Mouse (Mus musculus): ENCODE results near the gene Srgn. TPM values are rescaled to one million over a fixed set of nuclear protein-coding genes. Genes with fewer than 3 reads are reported as not detected.
A peak's percentile ranks its signal among the peaks of the same experiment; 100 is the strongest.

Gene Srgn
- polyA plus RNA-seq (2012; rRNA removed): 65.7 and 76.3 TPM in 2 replicates

DNA sequence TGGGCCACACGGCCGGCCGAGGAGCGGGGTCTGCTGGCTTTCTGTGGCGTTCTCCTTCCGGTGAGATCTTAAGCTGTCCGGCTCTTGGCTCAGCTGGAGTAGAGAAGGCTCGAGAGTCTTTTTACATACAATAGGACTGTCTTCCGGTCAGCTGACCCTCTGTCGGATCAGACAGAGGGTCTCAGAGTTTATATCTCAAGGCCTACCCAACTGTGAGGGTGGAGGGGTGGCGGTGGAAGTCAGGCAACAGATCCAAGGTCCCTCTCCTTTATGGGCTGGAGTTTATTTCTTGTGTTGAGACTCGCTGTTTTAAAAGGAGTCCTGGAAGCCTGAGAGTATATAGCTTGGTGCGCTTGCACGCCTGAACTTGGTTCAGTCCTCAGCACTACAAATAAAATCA, at the start of gene Srgn:
Srgn (minus strand) TSS at position 101 of the 400 bp plus-strand sequence.
- 93% methylated on average over 14 of the region's 14 CpGs for WGBS
- no peak within 1 kb of the TSS for H3K4me3 ChIP-seq (ENCODE audit: extremely low read depth, insufficient read depth, insufficient read length)
- no peak for DNase-seq (ENCODE audit: low read depth in 1 of 2, low spot score in 2 of 2)
- H3K27ac ChIP-seq (ENCODE audit: insufficient read depth, low read length): no peak within 1 kb of the TSS
- no peak for TF ChIP-seq POLR2A (IDR thresholded peaks at IDR 0.05; ENCODE audit: low read depth, low read length)
- TF ChIP-seq CTCF (IDR thresholded peaks at IDR 0.05; ENCODE audit: extremely low read depth, insufficient read depth, insufficient read length, insufficient replicate concordance): no peak
- no peaks in the 10 kb centered on the region for H3K27me3 ChIP-seq (ENCODE audit: control insufficient read depth, insufficient read depth, low read length)
- H3K4me1 ChIP-seq (ENCODE audit: control insufficient read depth, insufficient read depth, insufficient read length): no peaks in the 10 kb centered on the region
- H3K36me3 ChIP-seq (ENCODE audit: control insufficient read depth, insufficient read depth, low read length): no peaks in the 10 kb centered on the region

DNA sequence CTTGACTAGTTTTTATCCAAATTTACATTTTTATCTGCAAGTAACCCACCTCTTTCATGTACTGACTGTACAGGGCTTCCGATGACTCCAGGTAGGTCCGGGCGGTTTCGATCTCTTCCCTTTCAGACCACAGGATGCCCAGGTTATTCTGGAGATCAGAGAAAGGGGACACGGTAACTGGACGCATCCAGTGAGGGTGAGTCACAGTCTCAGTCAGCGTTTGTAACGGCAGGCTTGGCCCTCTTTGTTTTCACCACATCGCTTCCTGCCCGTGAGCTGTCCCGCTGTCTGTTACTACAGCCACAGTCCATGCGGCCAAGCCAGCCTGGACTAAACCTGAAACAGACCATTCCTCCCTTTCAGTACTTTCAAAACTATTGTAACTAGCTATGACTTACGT, 47.8 kb upstream of the Srgn start:
- TF ChIP-seq CTCF (IDR thresholded peaks at IDR 0.05; ENCODE audit: extremely low read depth, insufficient read depth, insufficient read length, insufficient replicate concordance): no peak
- no peak for TF ChIP-seq POLR2A (IDR thresholded peaks at IDR 0.05; ENCODE audit: low read depth, low read length)
- Histone ChIP-seq H3K36me3 (ENCODE audit: control insufficient read depth, insufficient read depth, low read length) (peaks cover 18% of the 10 kb centered on the region), H3K4me1 (ENCODE audit: control insufficient read depth, insufficient read depth, insufficient read length) (peaks cover 7% of the 10 kb centered on the region), H3K4me3 (ENCODE audit: extremely low read depth, insufficient read depth, insufficient read length) (no peak overlapping the region), H3K27ac (ENCODE audit: insufficient read depth, low read length) (no peak overlapping the region), H3K27me3 (ENCODE audit: control insufficient read depth, insufficient read depth, low read length) (no peaks in the 10 kb centered on the region)
- WGBS: 91% methylated on average over 13 of the region's 13 CpGs
- no peak for DNase-seq (ENCODE audit: low read depth in 1 of 2, low spot score in 2 of 2)

DNA sequence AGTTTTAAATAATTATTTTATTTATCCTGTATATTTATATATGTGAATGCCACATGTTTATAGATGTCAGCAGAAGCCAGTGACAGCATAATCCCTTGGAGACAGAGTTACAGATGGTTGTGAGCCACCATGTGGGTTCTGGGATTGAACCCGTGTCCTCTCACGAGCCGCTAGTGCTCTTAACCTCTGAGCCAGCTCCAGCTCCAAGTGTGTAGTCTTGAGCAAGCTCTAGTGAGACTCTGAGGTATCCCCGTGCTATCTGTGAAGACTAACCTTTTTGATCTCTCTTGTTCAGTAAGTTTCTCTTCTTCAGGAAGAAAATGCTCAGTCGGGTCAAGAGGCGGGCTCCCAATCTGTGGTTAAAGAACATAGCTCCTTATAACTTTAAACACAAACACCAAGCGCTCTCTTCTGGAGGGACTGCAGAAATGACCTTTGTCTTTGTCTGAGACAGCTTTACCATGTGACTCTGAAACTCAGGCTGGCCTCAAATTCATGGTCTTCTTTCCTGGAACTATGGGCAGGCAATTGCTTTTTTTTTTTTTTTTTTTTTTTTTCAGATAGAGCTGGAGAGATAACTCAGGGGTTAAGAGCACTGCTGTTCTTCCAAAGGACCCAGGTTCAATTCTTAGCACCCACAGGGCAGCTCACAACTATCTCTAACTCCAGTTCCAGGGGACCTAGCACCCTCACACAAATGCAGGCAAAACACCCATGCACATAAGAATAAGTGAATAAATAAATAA, 43.0 kb upstream of the Srgn start:
- Histone ChIP-seq H3K4me3 (ENCODE audit: extremely low read depth, insufficient read depth, insufficient read length) (no peak overlapping the region), H3K4me1 (ENCODE audit: control insufficient read depth, insufficient read depth, insufficient read length) (no peaks in the 10 kb centered on the region), H3K27ac (ENCODE audit: insufficient read depth, low read length) (no peak overlapping the region), H3K36me3 (ENCODE audit: control insufficient read depth, insufficient read depth, low read length) (peaks cover 29% of the 10 kb centered on the region), H3K27me3 (ENCODE audit: control insufficient read depth, insufficient read depth, low read length) (no peaks in the 10 kb centered on the region)
- WGBS: 72% methylated on average over 7 of the region's 7 CpGs
- no peak for TF ChIP-seq POLR2A (IDR thresholded peaks at IDR 0.05; ENCODE audit: low read depth, low read length)
- TF ChIP-seq CTCF (IDR thresholded peaks at IDR 0.05; ENCODE audit: extremely low read depth, insufficient read depth, insufficient read length, insufficient replicate concordance): no peak
- no peak for DNase-seq (ENCODE audit: low read depth in 1 of 2, low spot score in 2 of 2)

DNA sequence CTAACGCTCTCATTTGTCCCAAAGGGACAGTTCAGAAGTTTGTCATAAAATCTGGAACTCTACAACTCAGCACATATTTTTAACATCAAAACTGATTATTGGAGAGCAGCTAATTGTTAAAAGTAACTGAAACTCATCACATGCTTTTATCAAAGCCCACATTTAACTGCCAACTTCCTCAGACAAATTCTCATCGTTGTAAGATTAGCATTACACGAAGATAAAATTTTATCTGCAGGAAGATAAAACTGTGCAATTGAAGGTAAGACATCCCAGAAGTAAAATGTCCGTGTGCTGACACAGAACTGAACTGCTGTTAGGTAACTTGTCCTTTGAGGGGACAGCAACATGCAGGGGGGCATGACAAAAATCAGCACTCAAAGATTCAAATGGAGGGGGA, 41.6 kb upstream of the Srgn start:
- H3K4me1 ChIP-seq (ENCODE audit: control insufficient read depth, insufficient read depth, insufficient read length): no peaks in the 10 kb centered on the region
- no peak overlapping the region for H3K27ac ChIP-seq (ENCODE audit: insufficient read depth, low read length)
- TF ChIP-seq POLR2A (IDR thresholded peaks at IDR 0.05; ENCODE audit: low read depth, low read length) (no peak), CTCF (IDR thresholded peaks at IDR 0.05; ENCODE audit: extremely low read depth, insufficient read depth, insufficient read length, insufficient replicate concordance) (no peak)
- WGBS: 67% methylated on average over 4 of the region's 4 CpGs
- peaks cover 28% of the 10 kb centered on the region for H3K36me3 ChIP-seq (ENCODE audit: control insufficient read depth, insufficient read depth, low read length)
- no peak overlapping the region for H3K4me3 ChIP-seq (ENCODE audit: extremely low read depth, insufficient read depth, insufficient read length)
- DNase-seq (ENCODE audit: low read depth in 1 of 2, low spot score in 2 of 2): no peak
- no peaks in the 10 kb centered on the region for H3K27me3 ChIP-seq (ENCODE audit: control insufficient read depth, insufficient read depth, low read length)

DNA sequence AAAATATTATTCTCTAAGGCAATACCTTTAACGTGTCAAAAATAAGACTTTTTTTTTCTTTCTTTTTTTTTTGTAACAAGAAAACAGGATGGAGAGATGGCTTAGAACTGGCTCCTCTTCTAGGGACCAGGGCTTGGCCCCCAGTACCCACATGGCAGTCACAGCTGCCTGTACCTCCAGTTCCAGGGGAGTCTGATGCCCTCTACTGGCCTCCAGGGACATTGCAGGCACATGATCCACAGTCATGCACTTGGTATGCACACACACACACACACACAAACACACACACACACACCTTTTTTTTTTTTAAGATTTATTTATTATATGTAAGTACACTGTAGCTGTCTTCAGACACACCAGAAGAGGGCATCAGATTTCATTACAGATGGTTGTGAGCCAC, 30.5 kb upstream of the Srgn start:
- H3K36me3 ChIP-seq (ENCODE audit: control insufficient read depth, insufficient read depth, low read length): peaks cover 7% of the 10 kb centered on the region; the same call in 1 of the 2 replicates
- H3K4me3 ChIP-seq (ENCODE audit: extremely low read depth, insufficient read depth, insufficient read length): no peak overlapping the region
- no peak overlapping the region for H3K27ac ChIP-seq (ENCODE audit: insufficient read depth, low read length)
- peaks cover 10% of the 10 kb centered on the region; the same call in 1 of the 2 replicates for H3K4me1 ChIP-seq (ENCODE audit: control insufficient read depth, insufficient read depth, insufficient read length)
- no peak for DNase-seq (ENCODE audit: low read depth in 1 of 2, low spot score in 2 of 2)
- 91% methylated on average over 1 of the region's 1 CpGs for WGBS
- H3K27me3 ChIP-seq (ENCODE audit: control insufficient read depth, insufficient read depth, low read length): no peaks in the 10 kb centered on the region
- TF ChIP-seq POLR2A (IDR thresholded peaks at IDR 0.05; ENCODE audit: low read depth, low read length) (no peak), CTCF (IDR thresholded peaks at IDR 0.05; ENCODE audit: extremely low read depth, insufficient read depth, insufficient read length, insufficient replicate concordance) (peak; percentile 23; the same call in 1 of the 2 replicates)

DNA sequence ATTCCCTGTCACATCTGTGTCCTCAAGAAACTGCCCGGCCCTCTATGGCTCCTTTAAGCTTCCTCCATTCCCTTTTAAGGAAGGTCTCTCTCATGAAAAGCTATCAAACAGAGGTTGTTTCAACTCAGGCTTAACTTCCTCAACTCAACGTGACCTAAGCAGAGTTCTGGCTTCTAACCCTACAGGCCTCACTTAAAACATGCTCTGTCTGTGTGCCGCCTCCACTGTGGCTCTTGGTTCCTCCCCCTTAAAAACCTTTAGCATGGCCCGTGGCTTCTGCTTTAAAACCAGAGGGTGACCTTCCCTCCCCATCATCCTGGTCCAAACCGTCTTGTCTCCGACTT, 29.3 kb upstream of the Srgn start:
- no peak for DNase-seq (ENCODE audit: low read depth in 1 of 2, low spot score in 2 of 2)
- 38% methylated on average over 6 of the region's 6 CpGs for WGBS
- peaks cover 3% of the 10 kb centered on the region; the same call in 1 of the 2 replicates for H3K36me3 ChIP-seq (ENCODE audit: control insufficient read depth, insufficient read depth, low read length)

More for the DNA sequence above, 29.3 kb upstream of the Srgn start:
- no peaks in the 10 kb centered on the region for H3K27me3 ChIP-seq (ENCODE audit: control insufficient read depth, insufficient read depth, low read length)
- H3K4me1 ChIP-seq (ENCODE audit: control insufficient read depth, insufficient read depth, insufficient read length): peaks cover 10% of the 10 kb centered on the region; the same call in 1 of the 2 replicates
- H3K4me3 ChIP-seq (ENCODE audit: extremely low read depth, insufficient read depth, insufficient read length): no peak overlapping the region
- TF ChIP-seq POLR2A (IDR thresholded peaks at IDR 0.05; ENCODE audit: low read depth, low read length): no peak
- no peak for TF ChIP-seq CTCF (IDR thresholded peaks at IDR 0.05; ENCODE audit: extremely low read depth, insufficient read depth, insufficient read length, insufficient replicate concordance)
- H3K27ac ChIP-seq (ENCODE audit: insufficient read depth, low read length): peak overlapping the region; percentile 10

Measured in spleen, adult 2 months (tissue).